Mouse (Mus musculus): ENCODE measurements around the gene Tsfm.
A peak's percentile ranks its signal among the peaks of the same experiment; 100 is the strongest.

Tsfm gene

DNA sequence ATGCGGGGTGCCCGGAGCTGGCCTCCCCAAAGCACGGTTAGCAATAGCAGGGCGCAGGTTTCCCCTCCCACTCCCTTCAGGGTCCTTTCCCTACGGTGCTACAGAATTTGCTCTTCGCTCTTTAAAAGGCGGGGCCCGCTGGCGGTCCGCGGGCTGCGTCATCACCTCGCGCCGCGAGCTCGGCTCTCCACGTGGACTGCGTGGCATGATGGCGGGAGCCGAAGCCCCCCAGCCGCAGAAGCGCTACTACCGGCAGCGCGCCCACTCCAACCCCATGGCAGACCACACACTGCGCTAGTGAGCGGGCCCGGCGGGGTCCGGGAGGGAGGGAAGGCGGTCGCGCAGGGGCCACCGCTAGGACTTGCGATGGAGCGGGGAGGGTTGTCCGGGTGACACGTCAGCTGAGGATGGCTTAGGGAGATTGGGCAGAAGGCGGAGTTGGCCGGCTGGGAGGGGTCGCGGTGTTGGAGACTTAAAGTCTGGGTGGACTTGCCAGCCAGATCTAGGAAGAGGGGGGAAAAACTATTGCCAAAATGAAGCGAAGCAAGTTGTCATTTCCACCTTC lies 11.2 kb upstream of the Tsfm start:
- peak; percentile 85 to 87 for DNase-seq (ENCODE audit: low spot score in 2 of 2)

- peak in 1 of 2 experiments; percentile 38 for DNase-seq (ENCODE audit: low spot score in 2 of 2)
Measured at GRCm38 (mm10) chr10:127041274-127041766, 10.7 kb upstream of the Tsfm start, which contains the start of the genes Mettl1 and Eef1akmt3. Gene Mettl1, plus strand, starts transcription at chr10:127041414. Gene Eef1akmt3, minus strand, starts transcription at chr10:127041513.

- no peak for DNase-seq (ENCODE audit: low spot score in 2 of 2)
Measured at GRCm38 (mm10) chr10:127040569-127041214, 10.1 kb upstream of the Tsfm start.

GRCm38 (mm10) chr10:127037641-127038040 lies 7.0 kb upstream of the Tsfm start:
- no peak for DNase-seq (ENCODE audit: low spot score in 2 of 2)

DNA sequence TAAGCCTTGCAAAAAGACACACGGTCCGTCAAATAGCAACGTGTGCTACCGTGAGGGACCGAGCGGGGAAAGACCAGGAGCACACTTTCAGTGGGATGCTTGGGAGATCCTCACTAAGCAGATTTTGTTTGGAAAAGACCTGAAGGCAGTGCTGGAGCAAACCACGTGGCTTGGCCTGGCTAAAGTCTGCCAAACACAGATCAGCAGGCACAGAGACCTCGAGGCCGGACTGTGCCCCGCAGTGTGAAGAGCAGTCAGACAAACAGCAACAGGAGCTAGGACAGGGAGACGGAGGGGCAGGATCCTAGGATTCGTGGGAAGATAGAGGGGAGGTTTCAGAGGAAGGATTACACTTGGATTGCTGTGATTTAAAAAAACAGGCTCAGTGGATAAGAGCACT lies 5.6 kb upstream of the Tsfm start:
- DNase-seq (ENCODE audit: low spot score in 2 of 2) = no peak

DNA sequence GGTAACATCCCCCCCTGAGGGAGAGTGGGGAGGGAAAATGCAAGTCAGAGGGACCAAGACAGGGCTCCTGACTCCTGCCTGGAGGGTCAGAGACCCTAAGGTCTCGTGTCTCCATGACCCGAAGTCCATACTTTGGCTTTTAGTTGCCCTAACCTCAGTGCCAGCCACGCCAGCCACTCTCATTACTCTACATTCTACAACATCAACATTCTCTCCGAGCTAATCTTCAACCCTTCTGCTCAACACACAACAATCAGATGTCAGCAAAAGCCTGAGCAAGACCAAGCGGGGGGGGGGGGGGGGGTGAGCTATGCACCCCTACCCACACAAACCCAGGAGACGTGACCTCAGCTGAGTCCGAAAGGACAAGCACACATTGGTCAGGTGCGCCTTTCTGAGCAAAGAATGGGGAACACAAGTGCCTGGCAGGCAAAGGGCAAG lies 2.7 kb upstream of the Tsfm start:
- DNase-seq (ENCODE audit: low spot score in 2 of 2) = no peak

DNA sequence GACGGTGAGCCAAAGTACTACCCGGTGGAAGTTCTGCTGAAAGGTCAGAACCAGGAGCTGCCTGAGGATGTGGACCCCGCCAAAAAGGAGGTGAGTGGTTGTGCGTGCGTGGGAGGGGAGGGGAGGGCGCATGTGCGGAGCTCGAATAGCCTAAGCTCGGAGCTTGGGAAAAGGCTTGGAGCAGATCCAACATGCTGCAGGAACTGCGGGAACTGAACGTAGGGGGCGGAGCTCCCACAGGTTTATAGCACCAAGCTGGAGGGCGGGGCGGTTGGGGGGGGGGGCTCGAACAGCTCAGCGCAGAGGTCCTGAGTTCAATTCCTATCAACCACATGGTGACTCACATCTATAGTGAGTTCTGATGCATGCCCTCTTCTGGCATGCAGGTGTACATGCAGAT lies 12.2 kb downstream of the Tsfm start:
- no peak for DNase-seq (ENCODE audit: low spot score in 2 of 2)

DNA sequence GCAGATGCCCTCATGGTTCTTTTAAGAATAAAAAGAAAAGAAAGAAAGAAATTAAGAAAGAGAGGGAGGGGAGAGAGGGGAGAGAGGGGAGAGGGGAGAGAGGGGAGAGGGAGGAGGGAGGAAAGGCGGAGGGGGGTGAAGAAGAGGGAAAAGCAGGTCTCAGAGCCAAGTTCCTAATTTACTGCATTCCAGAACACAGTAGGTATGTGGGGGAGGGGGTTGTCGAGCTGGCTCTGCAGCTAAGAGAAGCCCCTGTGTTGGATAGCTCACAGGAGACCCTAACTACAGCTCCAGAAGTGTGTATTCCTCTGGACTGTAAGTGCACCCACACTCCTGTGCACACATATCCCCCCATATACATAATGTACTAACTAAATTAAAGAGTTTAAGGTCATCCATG lies 13.6 kb downstream of the Tsfm start:
- DNase-seq (ENCODE audit: low spot score in 2 of 2) = no peak

GRCm38 (mm10) chr10:127016488-127016887 lies 14.2 kb downstream of the Tsfm start:
- DNase-seq (ENCODE audit: low spot score in 2 of 2) = no peak

- DNase-seq (ENCODE audit: low spot score in 2 of 2) = no peak
Measured at GRCm38 (mm10) chr10:127003806-127004205, 26.8 kb downstream of the Tsfm start.

DNA sequence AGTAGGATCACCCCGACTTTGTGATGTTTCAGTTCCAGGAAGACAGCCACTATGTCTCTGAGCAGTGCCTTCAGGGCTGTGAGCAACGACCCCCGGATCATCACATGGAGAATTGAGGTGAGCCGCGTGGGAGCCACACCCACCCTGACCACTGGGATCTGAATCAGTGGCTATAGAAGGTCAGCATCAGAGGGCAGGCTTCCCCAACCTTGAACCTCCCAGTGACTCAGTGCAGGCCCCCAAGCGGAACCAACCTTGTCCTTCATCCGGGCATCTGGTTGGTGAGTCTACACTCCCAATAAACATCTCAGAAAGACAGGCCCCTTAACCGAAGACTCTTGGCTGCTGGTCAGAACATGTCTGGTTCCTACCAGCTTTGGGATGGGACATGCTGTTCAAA lies 27.3 kb downstream of the Tsfm start:
- no peak for DNase-seq (ENCODE audit: low spot score in 2 of 2)

- DNase-seq (ENCODE audit: low spot score in 2 of 2) = no peak
Measured at GRCm38 (mm10) chr10:127002765-127003164, 27.9 kb downstream of the Tsfm start.

GRCm38 (mm10) chr10:127002056-127002455 lies 28.6 kb downstream of the Tsfm start:
- DNase-seq (ENCODE audit: low spot score in 2 of 2) = no peak

GRCm38 (mm10) chr10:127001297-127001696 lies 29.3 kb downstream of the Tsfm start:
- no peak for DNase-seq (ENCODE audit: low spot score in 2 of 2)

- DNase-seq (ENCODE audit: low spot score in 2 of 2) = no peak
Measured at GRCm38 (mm10) chr10:127000529-127000928, 30.1 kb downstream of the Tsfm start, which contains the start of gene Avil. Gene Avil, plus strand, starts transcription at chr10:127000709.

DNA sequence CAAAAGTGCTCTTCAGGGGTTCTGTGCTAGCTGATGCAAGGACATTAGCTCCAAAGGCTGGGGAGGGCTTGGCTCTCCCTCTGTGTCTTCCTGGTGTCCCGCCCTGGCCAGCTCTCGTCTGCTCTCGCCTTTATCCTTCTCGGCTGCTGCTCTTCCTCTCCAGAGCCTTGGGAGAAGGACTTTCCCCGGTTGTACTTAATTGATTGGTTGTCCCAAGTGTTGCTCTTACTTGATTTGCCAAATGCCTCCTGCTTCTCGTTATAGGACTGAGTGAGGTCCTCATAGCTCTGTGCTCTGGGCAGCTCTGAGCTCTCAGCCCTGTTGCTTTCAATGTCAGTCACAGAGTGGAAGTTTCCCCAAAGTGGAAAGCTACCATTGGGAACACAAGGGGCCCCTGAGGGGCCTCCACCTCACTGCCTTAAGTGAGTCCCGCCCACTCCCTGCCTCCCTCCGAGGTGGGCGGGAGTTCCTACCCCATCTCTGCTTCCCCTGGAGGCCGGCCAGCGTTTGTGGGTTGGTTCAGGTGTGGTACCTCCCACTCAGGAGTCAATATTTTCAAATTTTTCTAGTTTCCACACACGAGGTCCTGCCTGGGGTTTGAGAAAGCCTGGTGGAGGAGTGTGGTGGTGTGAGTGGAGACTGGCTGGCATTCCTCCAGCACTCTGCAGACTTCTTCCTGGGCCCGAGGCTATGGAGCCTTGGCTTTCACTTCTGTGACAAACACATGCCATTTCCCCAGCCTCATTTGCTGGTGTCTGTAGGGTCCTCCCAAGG lies 33.1 kb downstream of the Tsfm start:
- DNase-seq (ENCODE audit: low spot score in 2 of 2) = no peak

GRCm38 (mm10) chr10:126993621-126994020 lies 37.0 kb downstream of the Tsfm start:
- DNase-seq (ENCODE audit: low spot score in 2 of 2) = no peak

DNA sequence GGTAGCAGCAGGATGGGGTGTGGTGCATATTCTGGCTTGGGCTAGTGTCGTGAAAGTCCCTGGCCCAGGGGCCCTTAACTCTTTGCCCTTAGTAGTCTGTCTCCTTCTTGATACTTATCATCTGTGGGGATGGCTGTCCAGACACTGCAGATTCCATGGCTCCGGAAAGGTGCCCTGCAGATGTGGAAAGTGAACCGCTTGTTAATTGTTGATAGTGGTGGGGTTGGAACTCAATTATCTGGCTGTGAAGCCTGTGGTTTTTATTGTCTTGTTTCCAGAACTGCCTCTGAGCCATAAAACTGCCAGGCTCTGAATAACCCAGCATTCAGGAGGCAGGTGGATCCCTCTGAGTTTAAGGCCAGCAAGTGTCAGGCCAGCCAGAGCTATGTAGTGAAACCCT lies 39.0 kb downstream of the Tsfm start:
- DNase-seq (ENCODE audit: low spot score in 2 of 2) = no peak

- DNase-seq (ENCODE audit: low spot score in 2 of 2) = peak; percentile 78 to 89
Measured at GRCm38 (mm10) chr10:126990313-126991056, 40.2 kb downstream of the Tsfm start.

- DNase-seq (ENCODE audit: low spot score in 2 of 2) = no peak
Measured at GRCm38 (mm10) chr10:126988513-126989165, 42.0 kb downstream of the Tsfm start.

All from urinary bladder, postnatal 4 days (tissue).